In the genomic region with DNA sequence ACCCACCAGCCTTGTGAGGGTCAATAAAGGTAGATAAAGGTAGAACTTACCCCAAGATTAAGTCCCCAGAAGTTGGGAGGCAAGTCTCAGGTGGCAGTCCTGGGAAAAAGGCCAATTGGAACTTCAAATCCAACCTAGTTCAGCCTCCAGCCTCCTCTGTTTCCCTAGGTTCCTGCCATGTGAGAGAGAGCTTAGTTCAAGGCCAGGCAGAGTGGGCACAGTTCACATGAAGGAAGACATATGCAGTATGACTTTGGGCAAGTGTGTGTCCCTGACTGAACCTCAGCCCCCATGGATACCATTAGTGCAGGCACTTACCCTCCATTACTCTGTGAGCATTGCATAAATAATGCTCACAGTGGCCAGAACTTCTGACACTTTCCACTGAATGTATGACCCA, we compare ENCODE assay signal across 17 mouse cellular contexts. TPM values are rescaled to one million over a fixed set of nuclear protein-coding genes. Genes with fewer than 3 reads are reported as not detected.
DNase-seq lines count a peak whose midpoint lies in the region; ATAC-seq and TF ChIP-seq lines count a peak whose summit lies in the region.
"Had no signal": no experiment of that assay in that cellular context is flagged by ENCODE, and none has a peak within 500 bp of the region (broad histone marks: within the 10 kb centered on the region; RNA-seq: fewer than 3 reads in every experiment).

No protein-coding gene starts in this region.

- no peak for ATAC-seq in intestine, embryonic 15.5 days
- ATAC-seq in intestine, postnatal 0 days = no peak
- ATAC-seq in lung, postnatal 0 days = no peak
- ATAC-seq: activated CD4-positive, CD25-positive, alpha-beta regulatory T cell, adult 4 months; forebrain, embryonic 13.5 days had no signal

- TF ChIP-seq EP300 in heart, adult 2 months (IDR thresholded peaks at IDR 0.05; ENCODE audit: insufficient read depth, low read depth, low read length) = no peak
- TF ChIP-seq EP300 in lung, postnatal 0 days (IDR thresholded peaks at IDR 0.05) = no peak

- H3K79me2 ChIP-seq in heart, adult 2 months (replicated peaks; ENCODE audit: control insufficient read depth, insufficient read depth, low read length) = no peaks in the 10 kb centered on the region

- H3K4me3 ChIP-seq in heart, adult 2 months = no peak overlapping the region
- H3K4me3 ChIP-seq in intestine, embryonic 15.5 days (replicated peaks) = no peak overlapping the region
- H3K4me3 ChIP-seq in intestine, postnatal 0 days (ENCODE audit: low read depth, low read length) = no peak overlapping the region
- H3K4me3 ChIP-seq in lung, postnatal 0 days (ENCODE audit: low read depth, low read length) = no peak overlapping the region
- no peak overlapping the region for H3K4me3 ChIP-seq in limb, embryonic 10.5 days
- H3K4me3 ChIP-seq: forebrain, embryonic 13.5 days; hindbrain, embryonic 15.5 days; neural tube, embryonic 13.5 days had no signal

- no peaks in the 10 kb centered on the region for H3K9me3 ChIP-seq in intestine, embryonic 15.5 days
- H3K9me3 ChIP-seq in intestine, postnatal 0 days (ENCODE audit: control insufficient read depth) = no peaks in the 10 kb centered on the region
- H3K9me3 ChIP-seq in lung, postnatal 0 days (ENCODE audit: low read length) = no peaks in the 10 kb centered on the region
- H3K9me3 ChIP-seq in limb, embryonic 10.5 days (replicated peaks) = no peaks in the 10 kb centered on the region
- H3K9me3 ChIP-seq: forebrain, embryonic 13.5 days; hindbrain, embryonic 15.5 days; neural tube, embryonic 13.5 days had no signal

- no peak for TF ChIP-seq CTCF in heart, adult 2 months (IDR thresholded peaks at IDR 0.05)
- TF ChIP-seq CTCF in intestine, postnatal 0 days (IDR thresholded peaks at IDR 0.05; ENCODE audit: low read depth) = no peak
- no peak for TF ChIP-seq CTCF in lung, postnatal 0 days (IDR thresholded peaks at IDR 0.05)

- H3K27ac ChIP-seq in heart, adult 2 months = peak overlapping the region; percentile 40
- 0 out of 2 replicates have a peak overlapping the region, but pooled peaks have one; percentile 11 for H3K27ac ChIP-seq in intestine, embryonic 15.5 days
- no peak overlapping the region for H3K27ac ChIP-seq in intestine, postnatal 0 days (ENCODE audit: low read depth, low read length)
- H3K27ac ChIP-seq in lung, postnatal 0 days (ENCODE audit: low read length) = peak overlapping the region; percentile 73
- peak overlapping the region; percentile 59; the same call in 1 of the 2 replicates for H3K27ac ChIP-seq in limb, embryonic 10.5 days
- H3K27ac ChIP-seq: hindbrain, embryonic 15.5 days; neural tube, embryonic 13.5 days had no signal

- intact Hi-C loops in heart, adult 2 months (cut with DNase I) = loop anchor here (5.0 kb wide), 2 partner anchors 33 to 58 kb away; a partner anchor contains a TSS

- H3K36me3 ChIP-seq in heart, adult 2 months (ENCODE audit: control insufficient read depth, insufficient read depth, low read length) = no peaks in the 10 kb centered on the region
- 0 out of 2 replicates have a peak, but pooled peaks cover 5% of the 10 kb centered on the region for H3K36me3 ChIP-seq in intestine, embryonic 15.5 days
- peaks cover 5% of the 10 kb centered on the region; the same call in 1 of the 2 replicates for H3K36me3 ChIP-seq in intestine, postnatal 0 days (ENCODE audit: control insufficient read depth, insufficient read depth)
- no peaks in the 10 kb centered on the region for H3K36me3 ChIP-seq in lung, postnatal 0 days (ENCODE audit: insufficient read depth, low read length)
- peaks cover 4% of the 10 kb centered on the region for H3K36me3 ChIP-seq in limb, embryonic 10.5 days
- H3K36me3 ChIP-seq: hindbrain, embryonic 15.5 days; neural tube, embryonic 13.5 days had no signal

- no peak overlapping the region for H3K9ac ChIP-seq in heart, adult 2 months (ENCODE audit: low read depth, low read length)
- H3K9ac ChIP-seq in intestine, embryonic 15.5 days = no peak overlapping the region
- no peak overlapping the region for H3K9ac ChIP-seq in intestine, postnatal 0 days (ENCODE audit: low read depth, low read length)
- no peak overlapping the region for H3K9ac ChIP-seq in lung, postnatal 0 days (replicated peaks; ENCODE audit: low read depth)
- H3K9ac ChIP-seq: forebrain, embryonic 13.5 days; hindbrain, embryonic 15.5 days; neural tube, embryonic 13.5 days had no signal

- DNase-seq in heart, adult 2 months = no peak
- DNase-seq in heart, adult 18-20 months = no peak
- no peak for DNase-seq in lung, postnatal 0 days (ENCODE audit: low spot score)
- no peak for DNase-seq in lung, postnatal 14 days
- DNase-seq in limb, embryonic 10.5 days (ENCODE audit: low spot score) = no peak
- DNase-seq in left cerebral cortex, adult 9 months (ENCODE audit: low spot score in 2 of 2) = no peak
- DNase-seq: cerebellum, adult 9-10 months; layer of hippocampus, adult 9-11 months; right cerebral cortex, postnatal 14 days; thymus, postnatal 14 days had no signal

- H3K27me3 ChIP-seq in heart, adult 2 months (ENCODE audit: control insufficient read depth, insufficient read depth, low read length) = no peaks in the 10 kb centered on the region
- no peaks in the 10 kb centered on the region for H3K27me3 ChIP-seq in intestine, embryonic 15.5 days (replicated peaks)
- no peaks in the 10 kb centered on the region for H3K27me3 ChIP-seq in intestine, postnatal 0 days (replicated peaks; ENCODE audit: control insufficient read depth, insufficient read depth, low read length)
- H3K27me3 ChIP-seq in lung, postnatal 0 days (replicated peaks; ENCODE audit: insufficient read depth, low read length) = no peaks in the 10 kb centered on the region
- no peaks in the 10 kb centered on the region for H3K27me3 ChIP-seq in limb, embryonic 10.5 days (ENCODE audit: low read depth, poor library complexity, severe bottlenecking)
- H3K27me3 ChIP-seq: hindbrain, embryonic 15.5 days; neural tube, embryonic 13.5 days; Patski had no signal

- no peak for TF ChIP-seq POLR2A in heart, adult 2 months (IDR thresholded peaks at IDR 0.05; ENCODE audit: insufficient read depth, low read depth, low read length)

- no peak overlapping the region for H3K4me2 ChIP-seq in intestine, embryonic 15.5 days (replicated peaks)
- H3K4me2 ChIP-seq in intestine, postnatal 0 days (replicated peaks; ENCODE audit: low read depth) = no peak overlapping the region
- H3K4me2 ChIP-seq in lung, postnatal 0 days (replicated peaks; ENCODE audit: low read depth, low read length) = no peak overlapping the region
- H3K4me2 ChIP-seq: forebrain, embryonic 13.5 days; hindbrain, embryonic 15.5 days; neural tube, embryonic 13.5 days had no signal

- peaks cover 31% of the 10 kb centered on the region for H3K4me1 ChIP-seq in heart, adult 2 months (ENCODE audit: control insufficient read depth, insufficient read depth, low read length)
- peaks cover 34% of the 10 kb centered on the region for H3K4me1 ChIP-seq in intestine, embryonic 15.5 days (replicated peaks)
- peaks cover 8% of the 10 kb centered on the region; the same call in 1 of the 2 replicates for H3K4me1 ChIP-seq in intestine, postnatal 0 days (replicated peaks; ENCODE audit: control insufficient read depth, insufficient read depth, low read length)
- peaks cover 27% of the 10 kb centered on the region; the same call in 1 of the 2 replicates for H3K4me1 ChIP-seq in lung, postnatal 0 days (ENCODE audit: insufficient read depth, low read depth, low read length)
- H3K4me1 ChIP-seq in limb, embryonic 10.5 days = peaks cover 35% of the 10 kb centered on the region

RNA-seq across cellular contexts. Expression of a gene that starts 34.3 kb away (rescaled TPM):
- 1 to 10 TPM; 2.9 to 3.3 TPM for total RNA-seq in heart, adult 2 months (2021)
- polyA plus RNA-seq in heart, adult 2 months (2012; rRNA removed) = 5.5 and 5.8 TPM in 2 replicates
- total RNA-seq in heart, adult 18-20 months (2021) = 1 to 10 TPM; 2.6 to 4.7 TPM
- 102 and 104 TPM in 2 replicates for polyA plus RNA-seq in intestine, embryonic 15.5 days (2015; fragmentation: Nextera tagmentation; extraction: Ambion mirVana)
- 70.9 and 84.5 TPM in 2 replicates for polyA plus RNA-seq in intestine, postnatal 0 days (2015; fragmentation: Nextera tagmentation; extraction: Ambion mirVana)
- polyA plus RNA-seq in lung, postnatal 0 days (2015; fragmentation: Nextera tagmentation; extraction: Ambion mirVana) = 57.8 and 69.4 TPM in 2 replicates
- 67.5 and 83.4 TPM in 2 replicates for polyA plus RNA-seq in limb, embryonic 10.5 days (2016; fragmentation: Nextera tagmentation; extraction: Ambion mirVana)
